Mouse (Mus musculus): ENCODE measurements at regions not wholly inside any gene's neighbourhood (a gene's known extent, or its start where the extent isn't known, plus 50 kb on each side); places are given as distances from the start of the nearest gene placed in this dataset.

- TF ChIP-seq POLR2A (IDR thresholded peaks at IDR 0.05; ENCODE audit: control insufficient read depth, low read depth, low read length) (no peak), CTCF (IDR thresholded peaks at IDR 0.05; ENCODE audit: control insufficient read depth, insufficient read depth, insufficient replicate concordance, low read depth, low read length) (no peak)
These were observed 181.0 kb upstream of the Jun start for GRCm38 (mm10) chr4:95233034-95233433.

Measured in testis, adult 2 months (tissue).